Mouse (Mus musculus): ENCODE measurements at regions not wholly inside any gene's neighbourhood (a gene's known extent, or its start where the extent isn't known, plus 50 kb on each side); places are given as distances from the start of the nearest gene placed in this dataset.

GRCm38 (mm10) chr11:111155023-111155422, 89.1 kb downstream of the Kcnj2 start:
- no peak for DNase-seq

- DNase-seq: no peak
Observed at GRCm38 (mm10) chr11:111155747-111156146, 89.8 kb downstream of the Kcnj2 start.

- DNase-seq: no peak
Observed at GRCm38 (mm10) chr11:111159299-111159698, 93.3 kb downstream of the Kcnj2 start.

GRCm38 (mm10) chr11:111164907-111165306, 98.9 kb downstream of the Kcnj2 start:
- DNase-seq: no peak

GRCm38 (mm10) chr11:111170174-111170800, 104.3 kb downstream of the Kcnj2 start:
- DNase-seq: no peak

- no peak for DNase-seq
Observed at GRCm38 (mm10) chr11:111173525-111173924, 107.6 kb downstream of the Kcnj2 start.

- no peak for DNase-seq
Observed at GRCm38 (mm10) chr11:111175566-111175965, 109.6 kb downstream of the Kcnj2 start.

GRCm38 (mm10) chr11:111177516-111177915, 111.6 kb downstream of the Kcnj2 start:
- DNase-seq: no peak

GRCm38 (mm10) chr11:111197422-111197821, 131.5 kb downstream of the Kcnj2 start:
- no peak for DNase-seq

GRCm38 (mm10) chr11:111200512-111200911, 134.5 kb downstream of the Kcnj2 start:
- no peak for DNase-seq

- no peak for DNase-seq
Observed at GRCm38 (mm10) chr11:111202780-111203179, 136.8 kb downstream of the Kcnj2 start.

GRCm38 (mm10) chr11:111210565-111210964, 144.6 kb downstream of the Kcnj2 start:
- DNase-seq: no peak

GRCm38 (mm10) chr11:111212038-111212701, 146.2 kb downstream of the Kcnj2 start:
- DNase-seq: no peak

- DNase-seq: no peak
Observed at GRCm38 (mm10) chr11:111212702-111213328, 146.9 kb downstream of the Kcnj2 start.

- no peak for DNase-seq
Observed at GRCm38 (mm10) chr11:111215006-111215405, 149.0 kb downstream of the Kcnj2 start.

GRCm38 (mm10) chr11:111223834-111224233, 157.9 kb downstream of the Kcnj2 start:
- DNase-seq: no peak

- no peak for DNase-seq
Observed at GRCm38 (mm10) chr11:111227305-111227704, 161.3 kb downstream of the Kcnj2 start.

- DNase-seq: no peak
Observed at GRCm38 (mm10) chr11:111236741-111237140, 170.8 kb downstream of the Kcnj2 start.

- DNase-seq: no peak
Observed at GRCm38 (mm10) chr11:111239784-111240183, 173.8 kb downstream of the Kcnj2 start.

- no peak for DNase-seq
Observed at GRCm38 (mm10) chr11:111252226-111252625, 186.3 kb downstream of the Kcnj2 start.

- no peak for DNase-seq
Observed at GRCm38 (mm10) chr11:111256596-111256995, 190.6 kb downstream of the Kcnj2 start.

GRCm38 (mm10) chr11:111260691-111261383, 194.9 kb downstream of the Kcnj2 start:
- no peak for DNase-seq

GRCm38 (mm10) chr11:111273651-111274050, 207.7 kb downstream of the Kcnj2 start:
- DNase-seq: no peak

GRCm38 (mm10) chr11:111280769-111281168, 214.8 kb downstream of the Kcnj2 start:
- no peak for DNase-seq

Data from thymus, postnatal 4 days (tissue).